Mouse (Mus musculus): Measurements from ENCODE around the gene 1700040F15Rik. TPM values are rescaled to one million over a fixed set of nuclear protein-coding genes. Genes with fewer than 3 reads are reported as not detected.
"Not testable (repeated sequence)": the region's sequence is repeated elsewhere in the genome, so short reads cannot be mapped to it uniquely, and the experiment has no call there.

1700040F15Rik gene
- not detected in 2 replicates for polyA plus RNA-seq (2012; rRNA removed)

DNA sequence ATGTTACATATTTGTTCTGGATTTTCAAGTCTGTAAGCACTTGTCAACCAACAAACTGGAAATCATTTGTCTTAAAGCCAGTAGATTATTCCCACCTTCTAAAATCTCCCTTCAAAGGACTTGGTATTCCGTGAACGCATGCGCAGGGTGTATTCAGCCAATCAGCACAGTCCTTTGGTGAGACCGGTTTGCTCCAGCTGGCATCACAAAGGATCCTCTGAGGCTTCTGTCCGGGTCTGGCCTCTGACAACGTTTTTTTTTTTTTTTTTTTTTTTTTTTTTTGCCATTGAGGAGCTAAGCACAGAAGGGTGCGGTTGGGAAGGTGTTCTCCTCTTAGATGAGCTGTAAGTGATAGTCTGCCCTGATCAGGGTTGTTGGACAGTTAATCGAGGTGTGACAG lies at the start of gene 1700040F15Rik:
Gene 1700040F15Rik, plus strand, starts transcription at position 301 of the 400 bp plus-strand sequence.
- not testable (repeated sequence) for DNase-seq; H3K4me3 ChIP-seq (ENCODE audit: insufficient read depth, low read depth, low read length); H3K36me3 ChIP-seq (ENCODE audit: control insufficient read depth, insufficient read depth, low read length); H3K4me1 ChIP-seq (ENCODE audit: control insufficient read depth, insufficient read depth, low read length); H3K27me3 ChIP-seq (replicated peaks; ENCODE audit: control insufficient read depth, insufficient read depth, low read length); H3K27ac ChIP-seq (ENCODE audit: insufficient read depth, low read depth, low read length)
- WGBS = no CpG with 5 or more reads among the region's 8 CpGs
